Mouse (Mus musculus): ENCODE results near the gene Qk.

Gene Qk

DNA sequence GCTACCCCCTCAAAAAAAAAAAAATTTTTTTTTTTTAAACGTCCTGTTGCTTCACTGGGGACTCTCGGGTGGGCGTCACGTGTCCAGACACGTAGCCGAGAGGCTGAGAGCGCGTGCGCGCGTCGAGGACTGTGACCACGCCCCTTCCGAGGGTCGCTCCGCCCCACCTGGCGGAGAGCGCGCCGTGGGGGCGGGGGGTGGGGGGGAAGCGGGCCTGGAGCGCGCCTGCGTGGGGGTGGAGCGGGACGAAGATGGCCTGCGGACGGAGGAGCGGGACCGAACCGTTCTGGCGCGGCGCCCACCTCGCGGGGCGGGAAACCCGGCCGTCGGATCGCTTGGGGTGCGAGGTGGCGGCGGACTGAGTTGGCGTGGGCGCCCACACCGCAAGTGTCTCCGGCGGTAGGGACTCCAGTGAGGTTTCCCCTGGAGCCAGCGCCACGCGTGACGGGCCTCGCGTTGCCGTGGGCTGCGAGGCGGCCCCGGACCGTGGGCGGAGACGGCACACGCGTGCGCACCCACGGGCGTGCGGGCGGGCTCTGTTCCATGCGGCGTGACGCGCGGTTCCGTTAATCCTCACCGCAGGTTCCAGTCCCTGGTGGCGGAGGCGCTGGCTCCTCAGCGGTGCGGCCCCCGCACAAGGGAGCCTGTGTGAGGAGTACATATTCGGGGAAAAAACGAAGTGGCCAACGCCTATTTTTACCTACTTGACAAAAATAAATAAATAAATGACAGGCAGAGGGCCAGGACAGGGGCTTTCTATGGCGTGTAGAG is at the start of gene Qk:
Qk (minus strand) TSS at position 170 of the 771 bp plus-strand sequence.
- Histone ChIP-seq H3K4me3 (replicated peaks; ENCODE audit: low read length) (peak within 1 kb of the TSS; percentile 94), H3K9me3 (ENCODE audit: low read length) (no peaks in the 10 kb centered on the region), H3K4me1 (replicated peaks; ENCODE audit: low read depth, low read length) (peaks cover 37% of the 10 kb centered on the region), H3K36me3 (ENCODE audit: insufficient read depth, low read length) (peaks cover under 1% of the 10 kb centered on the region; the same call in 1 of the 2 replicates), H3K27me3 (ENCODE audit: insufficient read depth, low read length) (no peaks in the 10 kb centered on the region)
- no peak for TF ChIP-seq CTCF (conservative IDR thresholded peaks at IDR 0.05; ENCODE audit: low read length)
- TF ChIP-seq POU5F1 (IDR thresholded peaks at IDR 0.05; ENCODE audit: borderline replicate concordance, low read length), result no peak
- no peak for TF ChIP-seq NANOG (IDR thresholded peaks at IDR 0.05; ENCODE audit: borderline replicate concordance, low read length)

DNA sequence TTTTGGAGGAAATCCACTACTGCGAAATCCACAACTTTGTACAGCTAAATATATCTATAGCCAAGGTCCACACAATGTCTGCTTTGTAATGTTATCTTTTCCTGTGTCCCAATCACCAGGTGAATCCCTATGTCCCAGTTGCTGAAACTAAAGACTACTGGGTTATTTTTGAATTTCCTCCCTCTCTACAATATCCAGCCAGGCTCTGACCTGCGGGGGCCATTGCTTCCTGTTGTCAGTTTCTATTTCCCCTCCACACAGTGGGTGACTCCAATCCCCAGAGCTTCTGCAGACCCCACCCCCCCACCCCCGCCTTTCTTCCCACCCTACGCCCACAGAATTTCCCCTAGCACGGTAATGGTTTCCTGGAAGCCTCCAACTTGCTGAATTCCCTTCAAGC is 47.4 kb upstream of the Qk start:
- Histone ChIP-seq H3K36me3 (ENCODE audit: insufficient read depth, low read length) (no peaks in the 10 kb centered on the region), H3K27me3 (ENCODE audit: insufficient read depth, low read length) (no peaks in the 10 kb centered on the region), H3K4me1 (replicated peaks; ENCODE audit: low read depth, low read length) (peaks cover 89% of the 10 kb centered on the region), H3K9me3 (ENCODE audit: low read length) (no peaks in the 10 kb centered on the region), H3K4me3 (replicated peaks; ENCODE audit: low read length) (peak overlapping the region; percentile 41)
- TF ChIP-seq NANOG (IDR thresholded peaks at IDR 0.05; ENCODE audit: borderline replicate concordance, low read length), result no peak
- TF ChIP-seq CTCF (conservative IDR thresholded peaks at IDR 0.05; ENCODE audit: low read length), result no peak
- TF ChIP-seq POU5F1 (IDR thresholded peaks at IDR 0.05; ENCODE audit: borderline replicate concordance, low read length), result no peak

DNA sequence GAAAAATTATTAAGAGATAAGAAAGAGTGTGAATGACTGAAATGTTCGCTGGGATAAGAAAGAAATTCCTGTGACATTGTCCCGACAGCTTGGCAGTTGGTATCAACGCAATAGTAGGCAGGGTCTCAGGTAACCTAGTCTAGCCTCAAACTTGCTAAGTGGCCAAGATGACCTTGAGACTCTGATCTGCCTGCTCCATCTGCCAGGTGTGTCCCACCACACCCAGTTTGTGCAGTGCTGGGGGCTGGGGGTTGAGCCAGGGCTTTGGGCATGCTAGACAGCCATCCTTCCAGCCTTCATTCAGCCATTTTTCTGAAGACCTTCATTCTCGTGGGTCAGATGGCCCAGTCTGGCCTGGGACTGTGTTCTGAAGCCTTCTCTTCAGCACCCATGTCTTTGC is 46.9 kb upstream of the Qk start:
- Histone ChIP-seq H3K36me3 (ENCODE audit: insufficient read depth, low read length) (no peaks in the 10 kb centered on the region), H3K4me3 (replicated peaks; ENCODE audit: low read length) (peak overlapping the region; percentile 41), H3K9me3 (ENCODE audit: low read length) (no peaks in the 10 kb centered on the region), H3K27me3 (ENCODE audit: insufficient read depth, low read length) (no peaks in the 10 kb centered on the region), H3K4me1 (replicated peaks; ENCODE audit: low read depth, low read length) (peaks cover 89% of the 10 kb centered on the region)
- no peak for TF ChIP-seq CTCF (conservative IDR thresholded peaks at IDR 0.05; ENCODE audit: low read length)

DNA sequence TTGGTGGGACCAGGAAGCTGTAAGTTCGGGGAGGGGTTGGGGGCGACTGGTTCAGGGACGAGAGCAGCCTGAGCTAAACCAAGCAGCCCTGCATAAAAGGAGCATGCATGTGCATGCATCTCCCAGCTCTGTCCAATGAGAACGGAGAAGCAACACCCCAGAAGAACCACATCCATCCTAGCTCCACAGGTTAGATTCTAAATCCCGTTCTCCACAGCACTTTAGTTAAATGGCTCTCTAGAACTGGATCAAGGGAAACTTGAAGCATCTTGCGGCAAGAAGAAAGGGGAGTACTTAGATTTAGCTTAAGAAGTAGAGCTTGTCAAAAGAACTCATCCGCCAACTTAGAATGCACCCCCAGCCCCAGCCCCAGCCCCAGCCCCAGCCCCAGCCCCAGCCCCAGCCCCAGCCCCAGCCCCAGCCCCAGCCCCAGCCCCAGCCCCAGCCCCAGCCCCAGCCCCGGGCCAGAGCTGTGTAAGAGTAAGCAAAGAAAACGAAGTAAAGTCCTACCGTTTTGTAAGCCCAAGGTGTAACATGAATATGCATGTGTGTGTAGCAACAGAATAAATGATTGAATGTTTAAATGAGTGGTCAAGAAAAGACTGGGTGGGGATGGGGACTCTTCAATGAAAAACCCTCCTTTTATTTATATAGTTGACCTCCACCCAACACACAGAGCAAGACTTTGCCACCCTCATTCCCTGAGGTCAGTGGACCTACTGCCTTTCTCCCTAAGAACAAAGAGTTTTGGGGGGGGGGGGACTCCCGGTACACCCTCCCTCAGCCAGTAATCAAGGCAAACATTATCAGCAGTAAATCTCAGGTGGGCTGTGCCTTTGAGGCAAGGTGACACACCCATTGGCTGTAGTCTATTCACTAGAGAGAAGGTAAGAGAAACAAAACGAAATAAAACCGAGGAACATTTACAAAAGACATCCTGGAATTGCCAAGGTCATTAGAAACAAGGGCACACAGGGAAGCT is 46.1 kb upstream of the Qk start:
- Histone ChIP-seq H3K4me1 (replicated peaks; ENCODE audit: low read depth, low read length) (peaks cover 88% of the 10 kb centered on the region), H3K36me3 (ENCODE audit: insufficient read depth, low read length) (no peaks in the 10 kb centered on the region), H3K4me3 (replicated peaks; ENCODE audit: low read length) (peak overlapping the region; percentile 41), H3K9me3 (ENCODE audit: low read length) (no peaks in the 10 kb centered on the region), H3K27me3 (ENCODE audit: insufficient read depth, low read length) (no peaks in the 10 kb centered on the region)
- TF ChIP-seq CTCF (conservative IDR thresholded peaks at IDR 0.05; ENCODE audit: low read length), result no peak
- peak; percentile 27; the same call in 1 of the 2 replicates for TF ChIP-seq NANOG (IDR thresholded peaks at IDR 0.05; ENCODE audit: borderline replicate concordance, low read length)
- peak; percentile 91; the same call in 1 of the 2 replicates for TF ChIP-seq POU5F1 (IDR thresholded peaks at IDR 0.05; ENCODE audit: borderline replicate concordance, low read length)

DNA sequence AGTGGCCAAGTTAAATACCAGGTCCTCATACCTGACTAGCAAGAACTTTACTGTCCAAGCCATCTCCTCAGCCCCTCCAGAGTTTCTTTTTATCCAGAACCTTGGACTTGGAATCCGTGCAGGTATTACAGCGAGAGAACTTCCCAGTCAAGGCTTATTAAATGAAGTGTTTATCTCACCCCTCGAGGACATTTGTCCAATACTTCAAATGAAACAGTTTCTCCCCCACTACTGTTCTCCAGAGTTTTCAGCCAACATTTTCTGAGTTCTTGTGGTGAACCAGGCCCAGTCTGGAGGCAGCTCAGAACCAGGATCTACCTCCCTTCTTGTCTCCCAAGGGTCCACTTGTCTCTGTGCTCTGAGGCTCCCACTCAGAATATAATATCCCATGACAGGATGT is 43.5 kb upstream of the Qk start:
- Histone ChIP-seq H3K36me3 (ENCODE audit: insufficient read depth, low read length) (no peaks in the 10 kb centered on the region), H3K27me3 (ENCODE audit: insufficient read depth, low read length) (no peaks in the 10 kb centered on the region), H3K4me3 (replicated peaks; ENCODE audit: low read length) (no peak overlapping the region), H3K4me1 (replicated peaks; ENCODE audit: low read depth, low read length) (peaks cover 87% of the 10 kb centered on the region), H3K9me3 (ENCODE audit: low read length) (no peaks in the 10 kb centered on the region)
- no peak for TF ChIP-seq POU5F1 (IDR thresholded peaks at IDR 0.05; ENCODE audit: borderline replicate concordance, low read length)
- no peak for TF ChIP-seq NANOG (IDR thresholded peaks at IDR 0.05; ENCODE audit: borderline replicate concordance, low read length)
- no peak for TF ChIP-seq CTCF (conservative IDR thresholded peaks at IDR 0.05; ENCODE audit: low read length)

DNA sequence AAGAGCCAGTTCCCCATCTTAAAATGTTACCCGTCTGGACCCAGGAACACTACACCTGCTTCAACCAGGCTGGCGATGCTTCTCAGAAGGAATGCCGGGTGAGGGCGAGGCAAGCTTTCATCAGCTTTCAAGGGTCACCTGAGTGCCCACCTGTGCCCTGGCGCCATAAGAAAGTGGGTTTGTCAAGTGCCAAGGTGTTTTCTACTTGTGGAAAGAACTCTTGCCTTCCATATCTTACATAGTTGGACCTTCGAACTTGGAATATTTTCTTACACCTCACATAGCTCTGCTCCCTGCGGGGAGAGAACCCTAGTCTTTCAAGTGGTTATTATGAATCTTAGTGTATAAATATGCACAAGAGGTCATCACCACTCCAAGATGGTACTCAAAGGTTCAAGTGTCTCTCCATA is 42.2 kb upstream of the Qk start:
- Histone ChIP-seq H3K4me3 (replicated peaks; ENCODE audit: low read length) (no peak overlapping the region), H3K4me1 (replicated peaks; ENCODE audit: low read depth, low read length) (peaks cover 87% of the 10 kb centered on the region), H3K9me3 (ENCODE audit: low read length) (no peaks in the 10 kb centered on the region), H3K27me3 (ENCODE audit: insufficient read depth, low read length) (no peaks in the 10 kb centered on the region), H3K36me3 (ENCODE audit: insufficient read depth, low read length) (no peaks in the 10 kb centered on the region)
- TF ChIP-seq POU5F1 (IDR thresholded peaks at IDR 0.05; ENCODE audit: borderline replicate concordance, low read length) (no peak), CTCF (conservative IDR thresholded peaks at IDR 0.05; ENCODE audit: low read length) (no peak), NANOG (IDR thresholded peaks at IDR 0.05; ENCODE audit: borderline replicate concordance, low read length) (no peak)

DNA sequence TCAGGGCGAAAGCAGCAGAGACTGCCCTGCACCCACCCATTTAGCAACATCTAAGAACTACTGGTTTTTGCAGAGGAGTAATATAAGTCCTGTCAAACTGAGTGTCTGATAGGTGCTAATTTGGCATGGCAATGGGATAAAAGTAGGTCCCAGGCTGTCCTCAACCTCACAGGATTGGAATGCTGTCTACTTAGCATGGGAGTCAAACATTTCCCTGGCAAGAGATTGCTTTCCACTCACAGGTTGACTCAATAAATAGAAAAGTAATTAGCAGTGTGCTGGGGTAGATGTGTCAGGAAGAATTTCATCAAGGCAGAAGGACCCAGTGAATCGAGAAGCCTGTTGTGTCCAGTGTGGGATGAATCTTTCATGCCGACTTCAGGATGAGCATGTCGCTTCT is 41.1 kb upstream of the Qk start:
- TF ChIP-seq CTCF (conservative IDR thresholded peaks at IDR 0.05; ENCODE audit: low read length) (no peak), NANOG (IDR thresholded peaks at IDR 0.05; ENCODE audit: borderline replicate concordance, low read length) (no peak), POU5F1 (IDR thresholded peaks at IDR 0.05; ENCODE audit: borderline replicate concordance, low read length) (no peak)
- Histone ChIP-seq H3K27me3 (ENCODE audit: insufficient read depth, low read length) (no peaks in the 10 kb centered on the region), H3K4me1 (replicated peaks; ENCODE audit: low read depth, low read length) (peaks cover 88% of the 10 kb centered on the region), H3K9me3 (ENCODE audit: low read length) (no peaks in the 10 kb centered on the region), H3K4me3 (replicated peaks; ENCODE audit: low read length) (no peak overlapping the region), H3K36me3 (ENCODE audit: insufficient read depth, low read length) (no peaks in the 10 kb centered on the region)

DNA sequence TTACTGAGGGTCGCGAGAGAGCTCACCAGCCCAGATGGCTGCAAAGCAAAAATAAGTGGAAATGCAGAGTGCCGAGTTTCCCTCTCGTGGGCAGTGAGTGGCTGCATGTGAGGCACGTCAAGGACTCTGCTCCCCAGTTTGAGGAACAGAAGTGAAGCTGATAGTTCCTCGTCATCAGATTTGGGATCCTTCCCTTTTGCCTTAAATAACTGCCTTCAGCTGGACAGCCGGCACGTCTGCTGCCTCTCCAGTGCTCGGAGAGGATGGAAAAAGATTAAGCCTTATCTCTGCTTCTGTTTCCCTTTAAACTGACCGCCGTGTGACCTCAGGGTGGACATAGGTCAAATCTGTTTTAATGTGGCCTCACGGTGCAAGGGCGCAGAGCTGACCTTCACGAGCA is 39.8 kb upstream of the Qk start:
- Histone ChIP-seq H3K36me3 (ENCODE audit: insufficient read depth, low read length) (no peaks in the 10 kb centered on the region), H3K4me1 (replicated peaks; ENCODE audit: low read depth, low read length) (peaks cover 89% of the 10 kb centered on the region), H3K27me3 (ENCODE audit: insufficient read depth, low read length) (no peaks in the 10 kb centered on the region), H3K4me3 (replicated peaks; ENCODE audit: low read length) (no peak overlapping the region; the same call in 1 of the 2 replicates), H3K9me3 (ENCODE audit: low read length) (no peaks in the 10 kb centered on the region)
- TF ChIP-seq NANOG (IDR thresholded peaks at IDR 0.05; ENCODE audit: borderline replicate concordance, low read length) (no peak), POU5F1 (IDR thresholded peaks at IDR 0.05; ENCODE audit: borderline replicate concordance, low read length) (no peak), CTCF (conservative IDR thresholded peaks at IDR 0.05; ENCODE audit: low read length) (no peak)

Data from E14TG2a.4 (cell line).